Mouse (Mus musculus) heart, embryonic 16.5 days (tissue): Measurements from ENCODE around the gene Esrra. TPM values are rescaled to one million over a fixed set of nuclear protein-coding genes. Genes with fewer than 3 reads are reported as not detected.

Experiments used
- ATAC-seq: fragments of 200-750 bp; cut with Nextera tagmentation; replicated peaks from 2 replicates; pipeline ENCODE4 v1.8.0; 2017; ENCODE audit warnings: moderate number of reproducible peaks; ENCODE audit not compliant: insufficient read depth, low FRiP score; ENCODE audit errors: extremely low read depth
- H3K27ac ChIP-seq: fragments of 300-500 bp; sonication (generic); 2 replicates; pipeline ENCODE4 v1.5.1; 2014; ENCODE audit warnings: mild to moderate bottlenecking, low read length, control low read depth, moderate library complexity
- H3K27me3 ChIP-seq: fragments of 300-500 bp; sonication (generic); 2 replicates; pipeline ENCODE4 v1.6.1; 2014; ENCODE audit warnings: low read length, mixed read lengths; ENCODE audit not compliant: control insufficient read depth, insufficient read depth
- H3K36me3 ChIP-seq: fragments of 300-500 bp; sonication (generic); 2 replicates; pipeline ENCODE4 v1.6.1; 2014; ENCODE audit not compliant: control insufficient read depth, insufficient read depth
- H3K4me1 ChIP-seq: fragments of 300-500 bp; sonication (generic); 2 replicates; pipeline ENCODE4 v1.6.1; 2014; ENCODE audit warnings: low read length, mixed read lengths; ENCODE audit not compliant: control insufficient read depth, insufficient read depth
- H3K4me2 ChIP-seq: fragments of 300-500 bp; sonication (generic); 2 replicates; pipeline ENCODE4 v1.6.1; 2014; ENCODE audit warnings: low read depth, mild to moderate bottlenecking, control low read depth, low read length
- H3K4me3 ChIP-seq: fragments of 300-500 bp; sonication (generic); 2 replicates; pipeline ENCODE4 v1.5.1; 2014; ENCODE audit warnings: mild to moderate bottlenecking, control low read depth, low read length
- H3K9ac ChIP-seq: fragments of 300-500 bp; sonication (generic); 2 replicates; pipeline ENCODE4 v1.6.1; 2014; ENCODE audit warnings: low read length, control low read depth
- H3K9me3 ChIP-seq: fragments of 300-500 bp; sonication (generic); replicated peaks from 2 replicates; pipeline ENCODE4 v1.6.1; 2016; ENCODE audit warnings: low read length; ENCODE audit not compliant: control insufficient read depth
- WGBS: fragments of 180-500 bp; shearing (Covaris S2); extraction: QIAGEN DNeasy Blood & Tissue Kit; methylation state at CpG from one replicate; pipeline ENCODE4 v1.1.7; 2014; 5-methylcytosine and 5-hydroxymethylcytosine counted together
- polyA plus RNA-seq: library from polyadenylated mRNA; unstranded; fragments of >200 nt; fragmentation: Nextera tagmentation; extraction: Ambion mirVana; gene quantifications from 2 replicates; pipeline ENCODE4 v1.2.1, GENCODE M21; 2015

The Esrra gene
- polyA plus RNA-seq = 43.4 and 48.2 TPM in 2 replicates

DNA sequence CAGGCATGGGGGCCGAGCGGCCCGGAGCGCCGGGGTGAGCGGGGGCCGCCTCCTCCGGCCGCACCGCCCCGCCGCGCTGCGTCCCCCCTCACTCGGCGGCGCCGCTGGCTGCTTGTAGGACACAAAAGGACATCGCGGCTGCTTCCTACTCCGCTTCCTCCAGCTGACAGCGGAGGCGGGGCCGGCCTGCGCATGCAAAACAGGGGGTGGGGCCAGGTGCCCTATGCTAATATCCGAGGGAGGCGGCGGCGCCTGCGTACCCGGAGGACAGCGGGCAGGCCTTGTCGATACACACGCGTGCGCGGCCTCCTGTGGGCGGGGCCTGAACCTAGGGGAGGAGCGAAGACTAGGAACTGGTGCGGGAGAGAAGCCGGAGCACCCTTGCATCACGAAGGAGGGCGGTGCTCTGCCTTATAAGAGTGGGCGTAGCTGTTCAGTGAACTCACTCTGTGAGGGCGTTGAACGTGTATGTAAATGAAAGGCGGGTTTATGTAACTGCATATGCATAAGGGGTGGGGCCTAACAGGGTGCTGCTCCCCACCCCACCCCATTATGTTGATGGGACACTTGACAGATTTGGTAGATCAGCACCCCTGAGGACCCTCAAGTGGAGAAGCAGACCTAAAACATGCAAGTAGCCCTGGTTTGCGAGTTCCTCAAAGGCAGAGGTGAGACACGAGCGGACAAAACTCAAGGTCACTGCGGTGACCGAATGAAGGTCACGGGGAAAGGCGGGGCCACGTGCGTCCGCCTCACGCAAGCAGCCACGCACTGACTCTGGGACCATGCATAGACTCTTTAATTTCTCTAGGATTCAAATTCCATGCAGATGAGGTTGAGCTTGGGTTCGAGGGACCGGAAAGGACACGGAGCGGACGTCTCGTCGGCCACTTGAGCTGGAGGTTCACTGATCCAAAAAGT is at the start of gene Esrra:
Gene Esrra (minus strand): TSS at position 167 of the 921 bp plus-strand sequence.
- peak within 1 kb of the TSS; percentile 63 for H3K4me3 ChIP-seq
- peaks cover 19% of the 10 kb centered on the region for H3K27me3 ChIP-seq
- H3K27ac ChIP-seq = peak within 1 kb of the TSS; percentile 96
- H3K4me2 ChIP-seq = peak within 1 kb of the TSS; percentile 86
- H3K4me1 ChIP-seq = peaks cover 33% of the 10 kb centered on the region
- H3K9me3 ChIP-seq = no peaks in the 10 kb centered on the region
- under 1% methylated on average over 66 of the region's 66 CpGs for WGBS
- ATAC-seq = peak; percentile 93
- peaks cover 9% of the 10 kb centered on the region; the same call in 1 of the 2 replicates for H3K36me3 ChIP-seq
- peak within 1 kb of the TSS; percentile 94 for H3K9ac ChIP-seq

DNA sequence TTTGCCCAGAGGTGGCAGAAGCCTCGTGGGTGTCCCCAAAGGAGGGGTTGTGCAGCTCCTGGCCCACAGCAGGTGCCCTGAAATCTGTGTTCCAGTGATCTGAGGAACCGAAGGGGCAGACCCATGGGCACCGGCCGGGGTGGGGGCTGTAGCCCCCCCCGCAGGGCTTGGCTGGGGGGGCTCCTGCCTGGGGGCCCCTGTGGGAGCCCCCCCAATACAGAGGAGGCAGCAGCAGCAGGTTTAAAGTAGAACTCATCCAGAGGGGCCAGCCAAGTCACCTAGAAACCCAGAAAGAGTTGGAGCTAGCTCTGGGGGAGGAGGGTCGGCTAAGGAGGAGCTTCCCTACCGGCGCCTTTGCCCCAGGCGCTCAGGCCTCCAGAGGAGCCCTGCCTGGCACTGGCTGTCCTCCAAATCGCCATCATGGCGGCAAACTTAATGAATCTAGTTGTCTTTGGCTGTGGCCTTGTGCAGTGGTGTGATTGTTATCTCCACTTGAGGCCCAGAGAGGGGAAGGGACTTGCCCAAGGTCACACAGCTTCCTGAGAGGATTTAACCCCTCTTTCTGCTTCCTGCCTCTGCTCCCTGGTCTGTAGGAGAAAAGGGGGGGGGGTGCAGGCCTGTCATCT is 49.0 kb upstream of the Esrra start:
- Histone ChIP-seq H3K36me3 (peaks cover 4% of the 10 kb centered on the region; the same call in 1 of the 2 replicates), H3K4me2 (peak overlapping the region; percentile 63), H3K4me3 (peak overlapping the region; percentile 61; the same call in 1 of the 2 replicates), H3K9ac (peak overlapping the region; percentile 76), H3K4me1 (peaks cover 34% of the 10 kb centered on the region), H3K27me3 (no peaks in the 10 kb centered on the region), H3K27ac (peak overlapping the region; percentile 32), H3K9me3 (no peaks in the 10 kb centered on the region)
- 27% methylated on average over 11 of the region's 11 CpGs for WGBS
- ATAC-seq = no peak

DNA sequence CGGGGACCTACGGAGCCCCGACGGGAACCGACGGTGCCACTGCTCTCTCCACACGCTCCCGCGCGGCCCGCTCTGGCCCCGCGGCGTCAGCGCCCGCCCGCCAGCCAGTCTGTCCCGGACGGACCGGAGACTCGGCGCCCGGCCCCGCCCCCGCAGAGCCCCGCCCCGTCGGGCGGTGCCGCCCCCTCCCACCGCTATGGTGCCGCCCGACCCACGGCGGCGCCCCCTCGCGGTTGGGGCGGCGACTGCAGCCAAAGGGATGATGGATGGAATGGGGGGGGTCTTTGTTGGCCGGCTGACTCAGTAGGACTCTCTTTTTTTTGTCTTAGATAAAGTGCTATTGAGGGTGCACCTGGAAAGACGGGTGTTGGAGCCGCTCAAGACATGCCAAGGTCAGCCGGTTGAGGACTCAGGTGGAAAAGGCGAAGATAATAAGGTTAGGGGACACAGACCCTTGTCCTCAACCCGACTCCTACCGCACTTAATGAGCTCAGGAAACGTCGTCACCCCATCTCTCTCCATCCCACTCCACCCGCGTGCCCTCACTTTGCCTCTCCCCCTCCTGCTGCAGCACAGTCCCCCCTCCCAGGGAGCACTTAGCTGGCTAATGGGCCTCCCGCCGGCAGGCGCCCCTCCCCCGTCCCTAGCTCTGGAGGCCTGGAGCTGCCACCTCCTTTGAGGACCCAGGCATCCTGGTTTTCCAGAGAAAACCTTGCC is 48.2 kb upstream of the Esrra start:
- ATAC-seq = peak; percentile 71
- Histone ChIP-seq H3K36me3 (peaks cover 10% of the 10 kb centered on the region), H3K4me3 (peak overlapping the region; percentile 61), H3K9ac (peak overlapping the region; percentile 76), H3K27ac (peak overlapping the region; percentile 1), H3K4me1 (peaks cover 34% of the 10 kb centered on the region), H3K4me2 (peak overlapping the region; percentile 63), H3K27me3 (no peaks in the 10 kb centered on the region), H3K9me3 (no peaks in the 10 kb centered on the region)
- WGBS = under 1% methylated on average over 55 of the region's 55 CpGs

DNA sequence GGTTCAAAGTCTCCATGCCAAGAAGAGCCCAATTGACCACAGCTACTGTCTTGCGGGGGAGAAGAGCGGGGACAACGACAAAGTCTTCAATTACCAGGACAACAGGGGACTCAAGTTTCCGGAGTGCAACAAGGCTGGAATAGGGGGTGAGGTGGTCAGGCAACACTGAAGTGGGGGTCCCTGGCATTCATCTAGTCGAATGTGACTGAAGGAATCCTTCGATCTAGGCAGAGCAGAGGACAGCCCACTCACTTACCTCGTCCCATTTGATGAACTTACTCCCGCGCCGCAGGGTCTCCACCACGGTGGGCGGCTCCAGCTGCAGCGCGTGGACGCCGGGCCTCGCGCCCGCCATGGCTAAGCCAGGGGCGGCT is 47.7 kb upstream of the Esrra start:
- 1% methylated on average over 20 of the region's 20 CpGs for WGBS

DNA sequence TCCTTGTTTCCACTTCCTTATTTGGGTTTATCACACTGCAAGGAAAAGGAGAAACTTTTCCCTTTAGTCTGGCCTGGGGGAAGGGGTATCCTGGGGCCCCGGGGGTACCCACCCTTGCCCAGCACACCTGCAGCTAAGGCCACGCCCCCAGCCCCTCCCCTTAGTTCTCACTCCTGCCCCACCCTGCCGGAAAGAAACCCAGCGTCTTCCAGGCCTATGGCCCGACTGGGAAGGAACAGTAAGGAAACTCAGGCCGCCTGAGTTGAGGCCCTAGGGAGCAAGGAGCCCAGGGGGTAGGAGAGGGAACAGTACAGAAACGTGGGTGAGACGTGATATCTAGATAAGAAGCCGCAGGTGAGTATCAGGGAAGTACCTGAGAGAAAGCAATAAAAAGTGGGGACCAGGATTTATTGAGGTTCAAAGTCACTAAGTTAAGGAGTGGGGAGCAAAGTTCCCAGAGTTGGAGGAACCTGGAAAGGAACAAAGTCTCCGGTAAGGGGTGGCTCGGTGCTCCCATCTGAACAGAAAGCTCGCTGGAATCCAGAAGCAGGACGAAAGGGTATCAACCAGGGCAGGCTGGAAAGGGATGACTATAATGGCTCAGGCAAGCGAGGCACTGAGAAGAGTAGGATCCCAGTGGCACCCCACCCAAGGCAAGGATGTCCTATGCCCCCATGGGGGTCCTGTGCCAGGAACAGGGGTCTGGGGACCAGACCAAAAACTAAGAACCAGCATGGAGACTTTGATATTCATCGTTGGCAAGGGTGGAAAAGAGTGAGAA is 47.1 kb upstream of the Esrra start:
- Histone ChIP-seq H3K4me3 (peak overlapping the region; percentile 61), H3K4me2 (peak overlapping the region; percentile 63), H3K36me3 (peaks cover 14% of the 10 kb centered on the region), H3K9ac (peak overlapping the region; percentile 76), H3K9me3 (no peaks in the 10 kb centered on the region), H3K27ac (no peak overlapping the region), H3K27me3 (no peaks in the 10 kb centered on the region), H3K4me1 (peaks cover 29% of the 10 kb centered on the region)
- 16% methylated on average over 15 of the region's 15 CpGs for WGBS
- no peak for ATAC-seq

More for the DNA sequence above, 47.7 kb upstream of the Esrra start:
- Histone ChIP-seq H3K4me1 (peaks cover 34% of the 10 kb centered on the region), H3K4me3 (peak overlapping the region; percentile 61), H3K9me3 (no peaks in the 10 kb centered on the region), H3K27me3 (no peaks in the 10 kb centered on the region), H3K27ac (no peak overlapping the region), H3K36me3 (peaks cover 12% of the 10 kb centered on the region), H3K9ac (peak overlapping the region; percentile 76), H3K4me2 (peak overlapping the region; percentile 63)
- no peak; the same call in 1 of the 2 replicates for ATAC-seq

DNA sequence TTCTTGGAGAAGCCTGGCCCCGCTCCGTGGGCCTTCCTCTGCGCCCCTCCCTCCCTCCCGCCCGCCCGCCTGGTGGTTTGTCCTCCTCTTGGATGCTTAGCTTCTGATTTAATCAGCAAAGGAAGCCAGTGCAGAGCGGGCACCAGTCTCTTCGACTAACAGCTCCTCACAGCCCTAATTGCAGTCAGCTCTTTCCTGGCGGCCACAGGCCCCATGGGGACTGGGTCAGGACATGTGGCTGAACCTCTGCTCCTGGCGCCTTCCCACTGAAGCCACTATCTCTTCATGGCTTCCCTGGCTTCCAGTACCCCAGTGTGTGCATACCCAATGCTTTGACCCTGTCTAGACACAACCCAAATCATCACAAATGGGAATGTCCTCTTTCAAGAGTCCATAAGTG is 34.8 kb upstream of the Esrra start:
- no peaks in the 10 kb centered on the region for H3K9me3 ChIP-seq
- H3K9ac ChIP-seq = no peak overlapping the region
- WGBS = 80% methylated on average over 10 of the region's 10 CpGs
- H3K27me3 ChIP-seq = no peaks in the 10 kb centered on the region
- no peak overlapping the region for H3K4me3 ChIP-seq
- no peak overlapping the region for H3K4me2 ChIP-seq
- peaks cover 36% of the 10 kb centered on the region for H3K4me1 ChIP-seq
- no peak overlapping the region for H3K27ac ChIP-seq
- ATAC-seq = no peak
- peaks cover 30% of the 10 kb centered on the region for H3K36me3 ChIP-seq

DNA sequence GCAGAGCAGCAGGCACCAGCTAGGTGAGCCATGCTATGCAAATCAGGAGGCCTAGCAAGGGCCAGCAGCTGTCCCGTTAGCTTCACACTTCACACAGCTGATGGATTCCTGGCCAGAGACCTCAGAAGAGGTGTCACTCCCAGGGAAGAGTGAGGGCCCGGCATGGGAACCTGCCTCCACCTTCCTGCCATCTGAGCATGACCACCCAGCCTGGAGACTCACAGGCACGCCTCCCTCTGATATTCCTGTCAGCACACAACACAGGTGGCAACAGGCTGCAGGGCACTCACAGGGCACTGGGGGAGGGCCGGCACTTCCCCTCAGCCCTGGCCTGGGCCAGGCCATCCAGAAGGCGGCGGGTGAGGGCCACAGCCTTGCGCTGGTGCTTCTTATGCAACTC is 33.8 kb upstream of the Esrra start:
- Histone ChIP-seq H3K9ac (peak overlapping the region; percentile 41; the same call in 1 of the 2 replicates), H3K4me1 (peaks cover 37% of the 10 kb centered on the region), H3K36me3 (peaks cover 30% of the 10 kb centered on the region), H3K9me3 (no peaks in the 10 kb centered on the region), H3K4me3 (no peak overlapping the region), H3K4me2 (no peak overlapping the region), H3K27ac (peak overlapping the region; percentile 36; the same call in 1 of the 2 replicates), H3K27me3 (no peaks in the 10 kb centered on the region)
- peak; percentile 8; the same call in 1 of the 2 replicates for ATAC-seq
- WGBS = 52% methylated on average over 7 of the region's 7 CpGs

DNA sequence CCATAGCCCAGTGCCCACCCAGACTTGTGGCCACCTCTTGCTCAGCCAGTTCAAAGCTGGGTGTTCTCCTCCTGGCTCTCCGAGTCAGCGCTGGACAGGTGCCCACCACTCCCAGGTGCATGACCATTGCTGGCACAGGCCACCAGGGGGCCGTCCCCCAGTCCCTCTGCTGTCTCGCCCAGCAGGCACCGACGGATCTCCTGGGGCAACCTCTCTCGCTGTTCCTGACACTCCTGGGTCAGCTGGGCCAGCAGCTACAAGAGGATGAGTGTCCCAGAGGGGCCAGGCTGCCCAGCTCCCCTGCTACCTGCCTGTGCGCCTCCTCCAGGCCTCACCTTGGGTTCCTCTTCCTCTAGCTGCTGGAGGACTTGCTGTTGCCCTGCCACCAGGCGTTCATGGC is 32.4 kb upstream of the Esrra start:
- Histone ChIP-seq H3K9me3 (no peaks in the 10 kb centered on the region), H3K27me3 (no peaks in the 10 kb centered on the region), H3K4me2 (no peak overlapping the region), H3K9ac (no peak overlapping the region), H3K36me3 (peaks cover 17% of the 10 kb centered on the region), H3K4me3 (no peak overlapping the region), H3K4me1 (peaks cover 43% of the 10 kb centered on the region), H3K27ac (no peak overlapping the region)
- 51% methylated on average over 9 of the region's 9 CpGs for WGBS
- ATAC-seq = no peak
